Mouse (Mus musculus): ENCODE data around the gene 4933415A04Rik.

The 4933415A04Rik gene

DNA sequence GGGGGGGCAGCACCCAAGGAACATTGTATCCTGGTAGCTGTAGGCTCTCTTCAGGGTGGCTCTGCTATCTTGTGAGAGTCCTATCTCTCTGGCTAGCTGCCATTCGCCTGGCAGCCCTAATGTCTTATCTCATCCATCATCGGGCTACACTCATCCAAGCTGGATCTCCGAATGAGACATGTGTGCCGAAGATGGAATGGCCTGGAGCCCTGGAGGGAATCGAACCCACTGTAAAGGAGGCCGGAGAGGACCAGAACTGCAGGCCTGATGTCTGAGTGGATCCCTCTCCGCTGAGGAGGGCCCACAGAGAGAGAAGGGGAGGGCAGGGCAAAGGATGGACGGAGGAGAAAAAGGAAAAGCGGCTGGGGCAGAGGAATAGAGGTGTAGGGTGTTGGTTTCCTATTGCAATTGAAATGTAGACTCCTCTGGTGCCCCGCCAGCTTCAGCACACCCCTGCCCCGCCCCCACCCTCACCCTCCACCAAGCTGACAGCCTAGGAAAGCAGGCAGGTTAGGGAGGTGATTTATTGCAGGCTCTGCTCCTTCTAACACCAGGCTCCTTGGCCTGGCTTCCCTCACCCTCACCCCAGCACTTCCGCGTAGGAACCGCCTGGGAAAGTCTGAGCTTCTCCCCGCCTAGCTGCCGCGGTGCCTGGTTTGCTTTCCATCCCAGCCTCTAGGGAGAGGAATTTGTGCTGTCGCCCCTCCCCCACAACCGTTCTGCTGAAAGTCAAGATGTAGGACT is 47.0 kb downstream of the 4933415A04Rik start:
- DNase-seq: peak; percentile 33

DNA sequence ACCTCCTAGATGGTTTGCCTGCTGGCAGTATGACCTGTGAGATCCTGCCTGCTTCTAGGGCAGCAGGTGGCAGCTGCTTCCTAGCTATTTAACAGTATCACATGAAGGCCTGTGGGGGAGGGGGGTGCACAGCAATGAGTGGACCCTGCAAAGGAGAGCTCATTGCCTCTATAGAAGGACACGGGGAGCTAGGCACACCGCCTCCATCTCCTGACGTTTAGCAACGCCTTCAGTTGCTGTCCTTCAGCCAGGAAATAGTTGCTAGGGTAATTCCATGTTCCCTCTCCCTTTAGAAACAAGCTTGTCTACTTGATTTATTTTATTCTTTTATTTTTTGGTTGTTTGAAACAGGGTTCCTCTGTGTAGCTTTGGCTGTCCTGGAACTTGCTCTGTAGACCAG is 49.9 kb downstream of the 4933415A04Rik start:
- DNase-seq: no peak

DNA sequence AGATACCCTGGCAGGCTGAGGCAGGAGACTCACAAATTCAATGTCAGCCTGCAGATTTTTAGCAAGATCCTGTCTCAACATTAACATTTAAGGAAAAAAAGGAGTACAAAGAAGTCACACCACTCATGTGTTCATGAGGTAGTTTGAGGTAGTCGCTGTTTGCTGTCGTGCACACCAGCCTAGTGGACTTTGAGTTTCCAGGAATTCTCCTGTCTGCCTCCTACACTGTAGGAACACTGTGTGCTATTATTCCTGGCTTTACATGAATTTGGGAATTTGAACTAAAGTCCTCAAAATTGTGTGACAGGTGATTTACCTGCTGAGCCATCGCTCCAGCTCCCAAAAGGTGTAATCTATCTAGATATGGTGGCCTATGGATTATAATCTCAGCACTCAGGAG is 51.6 kb downstream of the 4933415A04Rik start:
- no peak for DNase-seq
